Mouse (Mus musculus): ENCODE results near the gene Arl6ip4. TPM values are rescaled to one million over a fixed set of nuclear protein-coding genes. Genes with fewer than 3 reads are reported as not detected.
A peak's percentile ranks its signal among the peaks of the same experiment; 100 is the strongest.

Gene Arl6ip4
- total RNA-seq, 1 experiment from 2014 or later, result 56.9 TPM

GRCm38 (mm10) chr5:124150895-124151294 lies 35.0 kb downstream of the Arl6ip4 start:
- no peak for DNase-seq

- DNase-seq, result no peak
These were observed 36.8 kb downstream of the Arl6ip4 start for GRCm38 (mm10) chr5:124152734-124153133.

GRCm38 (mm10) chr5:124155943-124156342 lies 40.1 kb downstream of the Arl6ip4 start:
- DNase-seq, result no peak

DNA sequence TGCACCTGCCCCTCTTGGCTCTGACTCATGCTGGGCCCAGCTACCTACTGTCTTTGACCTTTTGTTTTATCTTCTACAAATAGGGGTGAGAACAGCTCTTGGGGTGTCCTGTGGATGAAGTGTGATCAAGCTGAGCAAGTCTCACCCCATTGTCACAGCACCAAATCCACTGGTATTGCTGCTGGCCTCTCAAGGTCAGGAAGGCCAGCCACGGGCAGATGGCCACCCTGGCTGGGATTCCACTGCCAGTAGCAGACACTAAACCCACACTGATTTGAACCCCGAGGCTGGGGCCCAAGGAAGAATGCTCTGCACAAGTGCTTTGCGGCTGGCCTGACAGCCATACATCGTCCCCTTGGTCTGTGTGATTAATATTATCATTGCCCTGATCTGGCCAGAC lies 42.4 kb downstream of the Arl6ip4 start:
- DNase-seq, result no peak

- no peak for DNase-seq
These were observed 43.6 kb downstream of the Arl6ip4 start for GRCm38 (mm10) chr5:124159453-124159852.

- no peak for DNase-seq
These were observed 45.9 kb downstream of the Arl6ip4 start for GRCm38 (mm10) chr5:124161831-124162230.

- peak; percentile 66 for DNase-seq
These were observed 46.7 kb downstream of the Arl6ip4 start for GRCm38 (mm10) chr5:124162577-124162976.

GRCm38 (mm10) chr5:124163445-124163844 lies 47.6 kb downstream of the Arl6ip4 start:
- DNase-seq, result no peak

DNA sequence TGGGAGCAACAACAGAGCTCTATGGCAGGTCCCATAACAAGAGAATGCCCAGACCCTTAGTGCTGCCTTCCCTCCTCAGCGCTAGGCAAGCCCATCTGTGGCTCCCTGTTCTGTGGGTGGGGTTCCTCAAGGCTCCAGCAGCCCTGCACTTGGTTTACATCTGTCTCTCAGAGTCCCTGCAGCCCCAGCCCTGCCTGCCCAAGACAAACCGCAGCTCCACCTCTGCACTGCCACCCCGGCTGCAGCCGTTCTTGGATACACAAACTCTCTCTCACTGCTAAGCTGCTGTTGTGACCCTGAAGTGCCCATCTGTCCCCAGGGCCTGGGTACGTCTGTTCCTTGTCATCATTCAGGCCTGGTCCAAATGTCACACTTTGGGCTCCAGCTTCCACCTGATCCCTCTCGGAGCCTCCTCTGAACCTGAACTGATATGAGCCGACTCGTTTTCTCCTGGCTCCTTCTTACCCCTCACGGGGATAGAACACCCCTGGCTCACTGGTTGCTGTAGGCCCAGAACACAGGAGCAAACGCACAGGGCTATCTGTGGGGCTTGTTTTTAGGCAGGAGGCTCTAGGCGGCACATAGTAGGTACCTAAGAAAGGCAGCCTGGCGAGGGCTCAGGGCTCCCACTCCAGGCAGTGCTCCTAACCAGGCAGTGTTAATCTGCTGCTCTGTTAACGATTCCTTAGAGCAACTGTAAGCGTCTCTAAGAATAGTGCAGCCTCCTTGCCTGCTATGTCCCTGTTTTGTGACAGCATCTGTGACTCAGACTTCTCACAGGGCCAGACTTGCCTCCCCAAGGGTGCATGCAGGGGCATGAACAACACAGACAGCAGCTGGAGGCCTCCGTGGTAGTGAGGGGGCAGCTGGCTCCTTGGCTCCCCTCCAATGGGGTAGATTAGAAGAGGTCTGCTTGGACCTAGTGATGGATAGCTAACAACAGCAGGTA lies 50.0 kb downstream of the Arl6ip4 start:
- no peak for DNase-seq

DNA sequence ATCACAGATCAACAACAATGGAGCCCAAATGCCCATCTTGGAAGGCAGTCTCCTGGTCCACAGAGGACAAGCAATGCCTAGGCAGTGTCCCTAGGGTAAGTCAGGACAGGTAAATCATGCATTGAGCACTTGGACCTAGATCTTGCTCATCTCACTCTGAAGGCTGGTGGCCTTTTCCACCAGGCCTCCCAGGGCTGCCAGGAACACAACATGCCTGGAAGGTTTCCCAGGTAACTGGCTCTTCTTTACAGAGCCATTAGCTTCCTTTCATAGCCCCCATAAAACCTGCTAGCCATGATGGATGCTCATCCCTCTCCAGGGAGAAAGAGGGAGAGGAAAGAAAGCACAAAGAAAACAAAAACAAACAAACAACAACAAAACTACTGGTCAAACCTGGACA lies 50.9 kb downstream of the Arl6ip4 start:
- DNase-seq, result no peak

GRCm38 (mm10) chr5:124167621-124168020 lies 51.7 kb downstream of the Arl6ip4 start:
- DNase-seq, result no peak

Other genes starting within 250 kb of the Arl6ip4 start
- gene Hcar1, start 236.1 kb upstream of the Arl6ip4 start, total RNA-seq (2021), result 3.7 and 5.3 TPM in 2 replicates
- 65.3 and 87.6 TPM in 2 replicates for gene Denr, start 208.9 kb upstream of the Arl6ip4 start, total RNA-seq (2021)
- gene Gm43518, start 188.7 kb upstream of the Arl6ip4 start, total RNA-seq (2021), result 1.9 TPM in 1 of 2 replicates, not detected in the other
- gene Ccdc62, start 185.4 kb upstream of the Arl6ip4 start, total RNA-seq (2021), result 4.9 and 5.0 TPM in 2 replicates
- 17.9 and 18.3 TPM in 2 replicates for gene Hip1r, start 142.5 kb upstream of the Arl6ip4 start, total RNA-seq (2021)
- gene Vps37b, start 83.8 kb upstream of the Arl6ip4 start, total RNA-seq (2021), result 75.2 and 101 TPM in 2 replicates
- 10.8 and 11.8 TPM in 2 replicates for gene Abcb9, start 20.3 kb upstream of the Arl6ip4 start, total RNA-seq (2021)
- 44.7 and 55.0 TPM in 2 replicates for gene Ogfod2, start 3.8 kb upstream of the Arl6ip4 start, total RNA-seq (2021)
- 62.5 and 83.8 TPM in 2 replicates for gene Pitpnm2, start 133.7 kb downstream of the Arl6ip4 start, total RNA-seq (2021)
- 7.8 and 11.8 TPM in 2 replicates for gene Mphosph9, start 211.9 kb downstream of the Arl6ip4 start, total RNA-seq (2021)
- 15.1 and 19.9 TPM in 2 replicates for gene 2810006K23Rik, start 212.0 kb downstream of the Arl6ip4 start, total RNA-seq (2021)
- 148 and 153 TPM in 2 replicates for gene Cdk2ap1, start 247.0 kb downstream of the Arl6ip4 start, total RNA-seq (2021)

All from adrenal gland, postnatal 25 days (tissue).